Comparison of ENCODE assay signal across 8 mouse cellular contexts in the genomic region with DNA sequence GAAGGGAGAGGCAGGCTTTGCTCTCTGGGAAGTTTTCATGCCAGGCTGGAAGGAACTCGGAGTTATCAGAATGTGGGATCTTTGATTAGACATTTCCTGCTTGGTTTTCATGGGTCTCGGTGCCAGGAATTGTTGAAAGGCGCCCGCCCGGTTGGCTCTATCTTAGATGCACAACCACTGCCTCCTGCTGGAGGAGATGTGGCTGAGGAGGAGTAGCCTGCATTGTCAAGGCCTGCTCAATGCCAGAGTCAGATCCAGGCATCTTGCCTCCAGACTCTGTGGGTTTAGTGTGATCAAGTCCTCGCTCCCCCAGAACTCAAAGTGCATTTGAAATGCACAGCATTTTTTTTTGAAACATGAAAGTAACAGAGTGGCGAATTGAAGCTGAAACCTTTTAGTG.
DNase-seq lines count a peak whose midpoint lies in the region; TF ChIP-seq lines count a peak whose summit lies in the region.
"Had no signal": no experiment of that assay in that cellular context is flagged by ENCODE, and none has a peak within 500 bp of the region (broad histone marks: within the 10 kb centered on the region; RNA-seq: fewer than 3 reads in every experiment).

No protein-coding gene starts in this region.

- TF ChIP-seq CTCF in left cerebral cortex, adult 2 months (IDR thresholded peaks at IDR 0.05): peak; percentile 27

- intact Hi-C loops in left cerebral cortex, adult 2 months (cut with DNase I): loop anchor here (5.0 kb wide), 1 partner anchor 277 kb away; no protein-coding TSS in a partner anchor

- no peak overlapping the region for H3K27ac ChIP-seq in left cerebral cortex, adult 2 months
- H3K27ac ChIP-seq: embryonic facial prominence, embryonic 15.5 days had no signal

- H3K4me3 ChIP-seq in left cerebral cortex, adult 2 months: no peak overlapping the region
- H3K4me3 ChIP-seq: embryonic facial prominence, embryonic 15.5 days had no signal

- no peak for DNase-seq in left cerebral cortex, adult 2 months (ENCODE audit: extremely low spot score in 1 of 2, low spot score in 2 of 2)
- DNase-seq in left cerebral cortex, adult 9 months (ENCODE audit: low spot score in 2 of 2): no peak
- peak; percentile 34 for DNase-seq in ES-CJ7 (ENCODE audit: low read depth, low spot score)
- peak; percentile 34 for DNase-seq in embryo, embryonic 10 days (ENCODE audit: low spot score)
- peak; percentile 51 to 57 for DNase-seq in kidney, postnatal 25 days
- DNase-seq in natural killer cell, adult 2 months (ENCODE audit: low spot score in 2 of 2): no peak
- DNase-seq in cerebellum, adult 18-20 months: no peak

Comparison
In these comparisons a context has a peak if more than half of its experiments do, and no peak if none do; other contexts are left out.
1. DNase-seq: peak in ES-CJ7 (single experiment), embryo, embryonic 10 days (single experiment) and kidney, postnatal 25 days (2 of 2); none in left cerebral cortex, adult 2 months (0 of 2), left cerebral cortex, adult 9 months (0 of 2), natural killer cell, adult 2 months (0 of 2) and cerebellum, adult 18-20 months (0 of 2).